Mouse (Mus musculus): Measurements from ENCODE around the gene Csrnp2. TPM values are rescaled to one million over a fixed set of nuclear protein-coding genes. Genes with fewer than 3 reads are reported as not detected.

Gene Csrnp2
- polyA plus RNA-seq, 1 experiment from 2014 or later, result 10.4 TPM

DNA sequence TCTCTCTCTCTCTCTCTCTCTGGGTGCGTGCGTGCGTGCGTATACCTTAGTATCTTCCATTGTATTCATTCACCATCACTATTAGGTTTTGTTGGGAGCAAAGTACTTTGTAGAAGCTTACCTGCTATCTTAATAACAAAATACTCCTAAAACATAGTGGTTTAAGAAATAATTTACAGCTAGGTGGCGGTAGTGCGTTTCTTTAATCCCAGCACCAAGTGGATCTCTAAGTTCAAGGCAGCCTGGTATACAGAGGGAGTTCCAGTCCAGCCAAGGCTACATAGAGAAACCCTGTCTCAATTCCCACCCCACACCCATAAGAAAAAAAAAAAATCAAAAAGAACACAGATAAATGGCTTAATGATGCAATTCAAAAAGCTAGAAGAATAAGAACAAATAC is 42.6 kb upstream of the Csrnp2 start:
- no peak overlapping the region for H3K4me2 ChIP-seq (ENCODE audit: low read length)
- no peaks in the 10 kb centered on the region for H3K9me3 ChIP-seq (replicated peaks; ENCODE audit: low read length)
- no peaks in the 10 kb centered on the region for H3K4me1 ChIP-seq (replicated peaks; ENCODE audit: insufficient read depth, low read length)
- 89% methylated on average over 6 of the region's 6 CpGs for WGBS
- DNase-seq (ENCODE audit: low spot score) (peak; percentile 76), ATAC-seq (replicated peaks; ENCODE audit: low FRiP score, low read depth) (no peak)
- no peak overlapping the region for H3K27ac ChIP-seq
- no peak overlapping the region for H3K4me3 ChIP-seq (replicated peaks; ENCODE audit: low read depth, low read length)
- no peak overlapping the region for H3K9ac ChIP-seq (ENCODE audit: low read depth, low read length)
- peaks cover 11% of the 10 kb centered on the region; the same call in 1 of the 2 replicates for H3K36me3 ChIP-seq (ENCODE audit: insufficient read depth, low read length)
- TF ChIP-seq CTCF (IDR thresholded peaks at IDR 0.05; ENCODE audit: low read depth), result peak; percentile 62
- no peaks in the 10 kb centered on the region for H3K27me3 ChIP-seq (ENCODE audit: insufficient read depth, low read length)

DNA sequence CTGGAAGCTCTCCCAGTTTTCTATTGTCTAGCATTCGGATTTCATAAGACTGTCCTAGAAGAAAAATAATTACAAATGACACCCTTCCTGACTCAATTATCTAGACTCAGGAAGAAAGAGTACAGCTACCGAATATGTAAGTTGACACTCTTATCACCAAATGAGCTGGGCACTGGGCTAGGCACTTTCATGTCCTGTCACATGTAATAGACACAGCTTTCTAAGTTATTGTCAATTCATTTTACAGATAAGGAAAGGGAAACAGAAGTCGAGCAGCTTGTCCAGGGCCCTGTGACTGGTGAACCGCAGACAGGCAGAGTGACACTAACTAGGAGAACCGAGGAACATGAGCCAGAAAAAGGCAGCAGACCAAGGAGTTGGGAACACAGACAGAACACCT is 32.6 kb upstream of the Csrnp2 start:
- Histone ChIP-seq H3K4me1 (replicated peaks; ENCODE audit: insufficient read depth, low read length) (no peaks in the 10 kb centered on the region), H3K9me3 (replicated peaks; ENCODE audit: low read length) (no peaks in the 10 kb centered on the region), H3K4me3 (replicated peaks; ENCODE audit: low read depth, low read length) (no peak overlapping the region), H3K9ac (ENCODE audit: low read depth, low read length) (no peak overlapping the region), H3K4me2 (ENCODE audit: low read length) (no peak overlapping the region), H3K27ac (no peak overlapping the region), H3K36me3 (ENCODE audit: insufficient read depth, low read length) (0 out of 2 replicates have a peak, but pooled peaks cover 4% of the 10 kb centered on the region), H3K27me3 (ENCODE audit: insufficient read depth, low read length) (no peaks in the 10 kb centered on the region)
- ATAC-seq (replicated peaks; ENCODE audit: low FRiP score, low read depth) (no peak), DNase-seq (ENCODE audit: low spot score) (peak; percentile 8)
- WGBS, result 53% methylated on average over 5 of the region's 5 CpGs
- TF ChIP-seq CTCF (IDR thresholded peaks at IDR 0.05; ENCODE audit: low read depth), result no peak

DNA sequence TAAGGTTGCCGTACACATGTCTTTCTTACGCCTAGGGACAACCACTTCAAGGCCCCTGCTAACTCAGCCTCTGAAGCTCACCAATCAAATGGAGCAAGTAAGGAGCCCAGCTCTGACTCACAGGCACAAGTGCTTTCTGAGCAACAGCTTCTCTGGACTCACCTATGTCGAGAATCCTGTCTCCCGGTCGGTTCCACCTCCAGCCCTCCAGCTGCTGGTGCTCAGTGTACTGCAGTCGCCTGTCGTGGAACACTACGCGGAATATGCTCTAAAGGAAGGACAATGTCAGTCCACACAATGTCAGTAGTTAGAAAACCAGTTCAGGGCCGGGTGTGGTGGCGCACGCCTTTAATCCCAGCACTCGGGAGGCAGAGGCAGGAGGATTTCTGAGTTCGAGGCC is 30.1 kb upstream of the Csrnp2 start:
- Histone ChIP-seq H3K9me3 (replicated peaks; ENCODE audit: low read length) (no peaks in the 10 kb centered on the region), H3K9ac (ENCODE audit: low read depth, low read length) (no peak overlapping the region), H3K36me3 (ENCODE audit: insufficient read depth, low read length) (peaks cover 11% of the 10 kb centered on the region; the same call in 1 of the 2 replicates), H3K4me1 (replicated peaks; ENCODE audit: insufficient read depth, low read length) (no peaks in the 10 kb centered on the region), H3K4me2 (ENCODE audit: low read length) (no peak overlapping the region), H3K27ac (no peak overlapping the region), H3K4me3 (replicated peaks; ENCODE audit: low read depth, low read length) (no peak overlapping the region), H3K27me3 (ENCODE audit: insufficient read depth, low read length) (no peaks in the 10 kb centered on the region)
- DNase-seq (ENCODE audit: low spot score) (no peak), ATAC-seq (replicated peaks; ENCODE audit: low FRiP score, low read depth) (no peak)
- WGBS, result 90% methylated on average over 14 of the region's 14 CpGs
- no peak for TF ChIP-seq CTCF (IDR thresholded peaks at IDR 0.05; ENCODE audit: low read depth)

DNA sequence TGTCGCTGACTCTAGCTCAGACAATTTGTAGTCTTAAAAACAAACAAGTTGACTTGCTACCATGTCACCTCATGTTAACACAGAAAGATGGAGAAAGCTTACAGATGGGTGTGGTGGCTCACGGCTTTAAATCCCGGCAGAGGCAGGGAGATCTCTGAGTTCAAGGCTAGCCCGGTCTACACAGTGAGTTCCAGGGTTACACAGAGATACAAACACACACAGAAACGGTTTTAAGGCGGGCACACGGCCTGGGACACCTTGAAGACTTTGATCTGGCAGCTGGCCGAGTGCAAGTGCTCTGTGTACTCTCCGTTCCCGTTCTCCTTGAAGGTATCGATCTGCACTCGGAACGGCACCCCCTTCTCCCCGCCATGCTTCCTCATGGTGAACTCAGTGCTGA is 25.0 kb upstream of the Csrnp2 start:
- ATAC-seq (replicated peaks; ENCODE audit: low FRiP score, low read depth) (no peak), DNase-seq (ENCODE audit: low spot score) (no peak)
- H3K27me3 ChIP-seq (ENCODE audit: insufficient read depth, low read length), result no peaks in the 10 kb centered on the region
- no peak overlapping the region for H3K9ac ChIP-seq (ENCODE audit: low read depth, low read length)
- no peak overlapping the region for H3K4me2 ChIP-seq (ENCODE audit: low read length)
- no peaks in the 10 kb centered on the region for H3K4me1 ChIP-seq (replicated peaks; ENCODE audit: insufficient read depth, low read length)
- no peak overlapping the region for H3K27ac ChIP-seq
- no peak overlapping the region for H3K4me3 ChIP-seq (replicated peaks; ENCODE audit: low read depth, low read length)
- peaks cover 26% of the 10 kb centered on the region for H3K36me3 ChIP-seq (ENCODE audit: insufficient read depth, low read length)
- TF ChIP-seq CTCF (IDR thresholded peaks at IDR 0.05; ENCODE audit: low read depth), result no peak
- WGBS, result 91% methylated on average over 14 of the region's 14 CpGs
- H3K9me3 ChIP-seq (replicated peaks; ENCODE audit: low read length), result no peaks in the 10 kb centered on the region

DNA sequence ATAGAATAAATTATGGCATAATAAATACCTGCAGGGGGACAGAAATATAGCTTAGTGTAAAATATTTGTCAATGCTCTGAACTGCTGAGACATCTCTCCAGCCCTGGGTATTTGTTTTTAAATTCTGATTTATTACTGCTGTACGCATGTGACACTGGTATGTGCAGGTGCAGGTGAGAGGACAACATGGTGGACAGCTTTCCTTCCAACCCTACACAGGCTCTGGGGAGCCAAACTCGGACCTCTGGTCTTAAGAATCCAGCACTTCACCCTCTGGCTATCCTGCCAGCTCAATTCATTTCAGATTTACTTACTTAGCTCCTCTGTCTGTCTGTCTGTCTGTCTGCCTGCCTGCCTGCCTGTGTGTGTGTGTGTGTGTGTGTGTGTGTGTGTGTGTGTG is 19.8 kb upstream of the Csrnp2 start:
- Histone ChIP-seq H3K27me3 (ENCODE audit: insufficient read depth, low read length) (no peaks in the 10 kb centered on the region), H3K4me3 (replicated peaks; ENCODE audit: low read depth, low read length) (no peak overlapping the region), H3K4me2 (ENCODE audit: low read length) (no peak overlapping the region), H3K9me3 (replicated peaks; ENCODE audit: low read length) (no peaks in the 10 kb centered on the region), H3K27ac (no peak overlapping the region), H3K4me1 (replicated peaks; ENCODE audit: insufficient read depth, low read length) (no peaks in the 10 kb centered on the region), H3K36me3 (ENCODE audit: insufficient read depth, low read length) (peaks cover 57% of the 10 kb centered on the region), H3K9ac (ENCODE audit: low read depth, low read length) (no peak overlapping the region)
- DNase-seq (ENCODE audit: low spot score) (no peak), ATAC-seq (replicated peaks; ENCODE audit: low FRiP score, low read depth) (no peak)
- TF ChIP-seq CTCF (IDR thresholded peaks at IDR 0.05; ENCODE audit: low read depth), result no peak
- 86% methylated on average over 2 of the region's 2 CpGs for WGBS

DNA sequence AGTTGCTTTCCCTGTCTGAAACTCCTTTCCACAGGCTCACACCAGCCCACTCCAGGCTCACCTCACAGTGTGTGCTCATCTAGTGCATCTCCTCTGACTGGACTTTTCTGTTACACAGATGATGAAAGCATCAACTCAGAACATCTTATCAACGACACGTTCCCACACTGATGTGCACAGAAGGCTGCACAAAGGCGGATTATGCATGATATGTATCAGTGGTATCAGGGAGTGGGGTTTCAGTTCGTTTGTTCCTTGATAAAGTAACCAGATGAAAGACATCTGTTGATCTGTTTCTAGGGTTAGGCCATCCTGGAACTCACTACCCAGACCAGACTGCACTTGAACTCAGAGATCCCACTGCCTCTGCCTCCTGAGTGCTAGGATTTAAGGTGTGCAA is 18.1 kb upstream of the Csrnp2 start:
- TF ChIP-seq CTCF (IDR thresholded peaks at IDR 0.05; ENCODE audit: low read depth), result no peak
- Histone ChIP-seq H3K9me3 (replicated peaks; ENCODE audit: low read length) (no peaks in the 10 kb centered on the region), H3K36me3 (ENCODE audit: insufficient read depth, low read length) (peaks cover 58% of the 10 kb centered on the region), H3K4me3 (replicated peaks; ENCODE audit: low read depth, low read length) (no peak overlapping the region), H3K27ac (no peak overlapping the region), H3K4me2 (ENCODE audit: low read length) (no peak overlapping the region), H3K27me3 (ENCODE audit: insufficient read depth, low read length) (no peaks in the 10 kb centered on the region), H3K9ac (ENCODE audit: low read depth, low read length) (no peak overlapping the region), H3K4me1 (replicated peaks; ENCODE audit: insufficient read depth, low read length) (no peaks in the 10 kb centered on the region)
- DNase-seq (ENCODE audit: low spot score) (no peak), ATAC-seq (replicated peaks; ENCODE audit: low FRiP score, low read depth) (no peak)
- WGBS, result 72% methylated on average over 4 of the region's 4 CpGs

DNA sequence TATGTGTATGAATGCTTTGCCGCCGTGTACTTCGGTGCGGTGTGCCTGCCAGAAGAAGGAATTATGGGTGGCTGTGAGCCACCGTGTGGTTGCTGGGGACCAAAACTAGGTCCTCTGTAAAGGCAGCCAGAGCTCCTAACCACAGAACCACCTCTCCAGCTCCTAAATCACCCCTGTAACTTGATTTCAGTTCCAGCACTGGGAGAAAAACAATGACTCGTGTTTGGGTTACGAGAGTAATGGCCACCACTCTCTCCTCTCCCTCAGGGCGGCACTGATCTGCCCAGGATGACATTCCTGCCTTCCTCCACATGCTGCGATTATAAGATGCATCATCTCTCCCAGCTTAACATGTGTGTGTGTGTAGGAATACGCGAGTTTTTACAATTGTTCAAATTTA is 14.8 kb upstream of the Csrnp2 start:
- no peaks in the 10 kb centered on the region for H3K9me3 ChIP-seq (replicated peaks; ENCODE audit: low read length)
- no peak for DNase-seq (ENCODE audit: low spot score)
- no peak for ATAC-seq (replicated peaks; ENCODE audit: low FRiP score, low read depth)
- H3K27ac ChIP-seq, result no peak overlapping the region
- no peaks in the 10 kb centered on the region for H3K4me1 ChIP-seq (replicated peaks; ENCODE audit: insufficient read depth, low read length)
- peaks cover 63% of the 10 kb centered on the region for H3K36me3 ChIP-seq (ENCODE audit: insufficient read depth, low read length)
- no peak overlapping the region for H3K4me2 ChIP-seq (ENCODE audit: low read length)
- H3K27me3 ChIP-seq (ENCODE audit: insufficient read depth, low read length), result no peaks in the 10 kb centered on the region
- H3K9ac ChIP-seq (ENCODE audit: low read depth, low read length), result no peak overlapping the region
- TF ChIP-seq CTCF (IDR thresholded peaks at IDR 0.05; ENCODE audit: low read depth), result no peak
- no peak overlapping the region for H3K4me3 ChIP-seq (replicated peaks; ENCODE audit: low read depth, low read length)
- WGBS, result 83% methylated on average over 11 of the region's 11 CpGs
